Mouse (Mus musculus): ENCODE data around the gene Ghrhr.

Gene Ghrhr

GRCm38 (mm10) chr6:55394854-55395253 lies 18.8 kb downstream of the Ghrhr start:
- in situ Hi-C loops (cut with MboI, MseI), result no loop called here

- in situ Hi-C loops (cut with MboI, MseI), result no loop called here
These were observed 20.1 kb downstream of the Ghrhr start for GRCm38 (mm10) chr6:55396176-55396575.

- in situ Hi-C loops (cut with MboI, MseI), result no loop called here
These were observed 20.5 kb downstream of the Ghrhr start for GRCm38 (mm10) chr6:55396622-55397041.

GRCm38 (mm10) chr6:55398869-55399628 lies 23.0 kb downstream of the Ghrhr start:
- in situ Hi-C loops (cut with MboI, MseI), result no loop called here

- in situ Hi-C loops (cut with MboI, MseI), result no loop called here
These were observed 23.8 kb downstream of the Ghrhr start for GRCm38 (mm10) chr6:55399910-55400309.

- in situ Hi-C loops (cut with MboI, MseI), result no loop called here
These were observed 26.1 kb downstream of the Ghrhr start for GRCm38 (mm10) chr6:55402041-55402776.

GRCm38 (mm10) chr6:55403411-55404309 lies 27.6 kb downstream of the Ghrhr start:
- in situ Hi-C loops (cut with MboI, MseI), result no loop called here

- in situ Hi-C loops (cut with MboI, MseI), result no loop called here
These were observed 28.4 kb downstream of the Ghrhr start for GRCm38 (mm10) chr6:55404421-55404990.

GRCm38 (mm10) chr6:55407345-55407744 lies 31.2 kb downstream of the Ghrhr start:
- in situ Hi-C loops (cut with MboI, MseI), result no loop called here

- in situ Hi-C loops (cut with MboI, MseI), result no loop called here
These were observed 34.2 kb downstream of the Ghrhr start for GRCm38 (mm10) chr6:55410119-55410775.

- in situ Hi-C loops (cut with MboI, MseI), result no loop called here
These were observed 34.9 kb downstream of the Ghrhr start for GRCm38 (mm10) chr6:55410977-55411376.

- in situ Hi-C loops (cut with MboI, MseI), result no loop called here
These were observed 40.1 kb downstream of the Ghrhr start for GRCm38 (mm10) chr6:55416202-55416601.

GRCm38 (mm10) chr6:55418746-55419410 lies 42.8 kb downstream of the Ghrhr start:
- in situ Hi-C loops (cut with MboI, MseI), result no loop called here

GRCm38 (mm10) chr6:55420411-55420810 lies 44.3 kb downstream of the Ghrhr start:
- in situ Hi-C loops (cut with MboI, MseI), result no loop called here

GRCm38 (mm10) chr6:55420869-55421361 lies 44.8 kb downstream of the Ghrhr start:
- in situ Hi-C loops (cut with MboI, MseI), result no loop called here

GRCm38 (mm10) chr6:55432121-55432520 lies 56.0 kb downstream of the Ghrhr start:
- in situ Hi-C loops (cut with MboI, MseI), result no loop called here

- in situ Hi-C loops (cut with MboI, MseI), result no loop called here
These were observed 58.3 kb downstream of the Ghrhr start for GRCm38 (mm10) chr6:55434360-55434759.

- in situ Hi-C loops (cut with MboI, MseI), result no loop called here
These were observed 59.4 kb downstream of the Ghrhr start for GRCm38 (mm10) chr6:55435266-55436159.

- in situ Hi-C loops (cut with MboI, MseI), result no loop called here
These were observed 61.8 kb downstream of the Ghrhr start for GRCm38 (mm10) chr6:55437919-55438318.

Data from T-helper 1 cell (primary cell).